Mouse (Mus musculus): ENCODE measurements around the gene Lhb.

GRCm38 (mm10) chr7:45457204-45458060 is 36.8 kb downstream of the Lhb start:
- no peak for TF ChIP-seq CTCF (IDR thresholded peaks at IDR 0.05; ENCODE audit: low read depth, low read length)
- 0 out of 2 replicates have a peak, but pooled peaks have one; percentile 47 for TF ChIP-seq POLR2A (IDR thresholded peaks at IDR 0.05; ENCODE audit: borderline replicate concordance, low read depth, low read length)
